Mouse (Mus musculus): Measurements from ENCODE around the gene Vwce.

Gene Vwce

GRCm38 (mm10) chr19:10634106-10634871 lies at the start of gene Vwce:
Gene Vwce, plus strand, starts transcription at chr19:10634213.
- peak; percentile 79 for DNase-seq

DNA sequence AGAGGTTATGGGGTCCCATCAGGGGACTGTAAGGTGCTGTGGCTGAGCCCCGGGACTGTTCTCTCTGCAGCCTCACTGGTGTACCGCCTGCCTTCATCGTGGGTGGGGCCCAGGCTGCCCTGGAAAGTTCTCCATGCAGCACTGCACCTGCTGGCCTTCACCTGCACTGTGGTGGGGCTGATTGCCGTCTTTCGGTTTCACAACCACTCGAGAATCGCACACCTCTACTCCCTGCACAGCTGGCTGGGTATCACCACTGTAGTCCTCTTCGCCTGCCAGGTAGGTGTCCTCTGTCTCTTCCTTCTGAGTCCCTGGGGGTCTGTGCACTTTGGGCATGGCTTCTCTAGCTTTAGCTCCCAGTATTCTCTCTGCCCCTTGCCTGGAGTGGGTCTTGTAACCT lies 48.9 kb upstream of the Vwce start:
- DNase-seq = no peak

DNA sequence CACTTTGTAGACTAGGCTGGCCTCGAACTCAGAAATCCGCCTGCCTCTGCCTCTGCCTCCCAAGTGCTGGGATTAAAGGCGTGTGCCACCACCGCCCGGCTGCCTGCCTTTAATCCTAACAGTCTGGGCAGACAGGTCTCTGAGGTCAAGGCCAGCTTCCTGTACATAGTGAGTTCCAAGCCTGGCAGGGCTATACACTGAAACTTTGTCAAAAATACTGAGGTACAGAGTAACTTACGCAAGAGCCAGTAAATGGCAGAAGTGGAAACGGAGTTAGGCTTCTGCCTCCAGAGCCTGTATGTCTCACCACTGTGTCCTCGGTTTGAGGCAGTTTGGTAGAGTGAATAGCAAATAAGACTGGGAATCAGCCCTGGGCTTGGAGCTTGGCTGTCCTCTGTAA lies 46.8 kb upstream of the Vwce start:
- DNase-seq = no peak

DNA sequence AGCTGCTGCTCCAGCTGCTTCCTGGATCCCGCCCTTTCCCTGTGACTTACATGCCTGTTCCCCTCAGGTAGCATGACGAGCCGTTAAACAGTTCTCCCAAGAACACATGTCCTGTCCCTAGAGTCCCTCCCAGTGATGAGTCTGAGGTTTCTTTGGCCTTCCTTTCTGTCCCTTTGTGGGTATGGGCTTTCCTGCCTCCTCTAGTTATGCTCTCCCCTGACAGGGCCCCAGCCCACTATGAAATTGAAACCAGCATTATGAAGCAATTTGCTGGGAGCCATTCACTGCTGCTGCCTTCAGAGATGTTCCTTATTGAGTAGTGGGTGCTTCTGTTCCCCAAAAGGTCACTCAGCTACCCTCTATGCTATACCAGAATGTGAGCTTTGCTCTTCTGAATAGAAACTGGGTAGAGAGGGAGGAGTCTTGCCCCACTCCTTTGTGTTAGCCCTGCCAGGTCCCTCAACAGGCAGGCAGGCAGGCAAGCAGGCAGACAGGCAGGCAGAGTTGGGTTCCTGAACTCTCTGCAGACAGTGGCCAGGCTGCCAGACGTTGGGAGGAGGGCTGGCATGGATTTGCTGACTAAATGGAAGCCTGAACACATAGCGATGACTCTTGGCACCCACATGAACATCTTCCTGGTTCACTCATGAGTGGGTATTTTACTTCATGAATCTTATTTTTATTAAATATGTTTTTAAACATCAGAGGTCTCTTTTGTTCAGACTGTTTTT lies 44.7 kb upstream of the Vwce start:
- DNase-seq = no peak

GRCm38 (mm10) chr19:10590301-10590700 lies 43.7 kb upstream of the Vwce start:
- DNase-seq = no peak

DNA sequence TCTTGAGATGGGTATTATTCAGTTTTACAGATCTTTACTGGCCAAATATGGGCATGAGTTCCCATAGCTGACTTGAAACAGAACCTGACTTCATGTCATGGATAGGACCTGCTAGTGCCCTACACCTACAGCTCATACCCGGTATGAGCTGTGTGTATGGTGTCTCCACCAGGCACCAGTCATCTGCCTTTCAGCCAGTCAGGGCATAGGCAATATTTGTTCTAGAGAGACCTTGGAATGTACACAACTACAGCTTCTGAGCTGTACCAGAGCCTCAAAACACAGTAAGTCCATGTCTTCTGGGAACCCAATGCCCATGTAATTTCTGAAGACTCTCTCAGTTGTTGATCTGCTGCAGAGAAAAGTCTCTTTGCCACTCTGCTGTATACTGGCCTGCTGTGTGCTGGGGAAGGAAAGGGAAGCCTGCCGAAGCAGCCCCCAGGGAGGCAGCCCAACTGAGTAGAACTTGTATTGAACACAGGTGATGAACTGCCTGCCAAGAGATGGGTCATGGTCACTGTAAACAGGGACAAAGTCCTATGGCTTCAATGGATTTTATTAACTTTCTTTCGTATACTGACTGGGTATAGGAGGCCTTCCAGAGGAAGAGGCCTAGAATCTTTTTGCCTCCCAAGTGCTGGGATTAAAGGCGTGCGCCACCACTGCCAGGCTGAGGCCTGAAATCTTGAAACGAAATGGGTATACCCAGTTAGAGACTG lies 42.2 kb upstream of the Vwce start:
- DNase-seq = no peak

DNA sequence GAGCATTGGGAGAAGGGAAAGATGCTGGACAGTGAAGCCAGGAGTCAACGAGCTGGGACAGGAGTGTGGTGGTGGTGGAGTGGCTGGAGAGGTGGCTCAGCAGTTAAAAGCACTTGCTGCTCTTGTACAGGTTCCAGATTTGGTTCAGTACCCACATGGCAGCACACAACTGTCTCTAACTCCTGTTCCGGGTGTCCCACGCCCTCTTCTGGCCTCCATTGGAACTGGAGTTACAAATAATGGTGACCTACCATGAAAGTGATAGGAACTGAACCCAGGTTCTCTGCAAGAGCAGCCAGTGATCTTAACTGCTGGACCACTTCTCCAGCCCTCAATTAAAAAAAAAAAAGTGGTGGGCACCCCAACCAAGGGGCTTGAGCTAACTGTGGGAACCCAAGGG lies 35.8 kb upstream of the Vwce start:
- DNase-seq = no peak

DNA sequence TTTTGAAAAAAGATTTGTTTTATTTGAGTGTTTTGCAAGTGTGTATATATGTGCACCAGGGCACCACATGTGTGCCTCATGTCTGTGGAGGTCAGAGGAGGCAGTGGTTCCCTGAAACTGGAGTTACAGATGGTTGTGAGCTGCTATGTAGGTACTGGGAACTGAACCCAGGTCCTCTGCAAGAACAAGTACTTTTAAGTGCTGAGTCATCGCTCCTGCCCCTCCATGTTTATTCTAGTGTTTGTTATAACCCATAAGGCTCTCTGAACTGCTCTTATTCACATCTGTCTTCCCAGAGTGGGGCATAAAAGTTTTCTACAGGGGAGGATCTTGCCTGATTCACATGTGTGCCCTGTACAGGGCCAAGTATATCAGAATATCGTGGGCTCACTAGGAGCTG lies 34.4 kb upstream of the Vwce start:
- DNase-seq = no peak

DNA sequence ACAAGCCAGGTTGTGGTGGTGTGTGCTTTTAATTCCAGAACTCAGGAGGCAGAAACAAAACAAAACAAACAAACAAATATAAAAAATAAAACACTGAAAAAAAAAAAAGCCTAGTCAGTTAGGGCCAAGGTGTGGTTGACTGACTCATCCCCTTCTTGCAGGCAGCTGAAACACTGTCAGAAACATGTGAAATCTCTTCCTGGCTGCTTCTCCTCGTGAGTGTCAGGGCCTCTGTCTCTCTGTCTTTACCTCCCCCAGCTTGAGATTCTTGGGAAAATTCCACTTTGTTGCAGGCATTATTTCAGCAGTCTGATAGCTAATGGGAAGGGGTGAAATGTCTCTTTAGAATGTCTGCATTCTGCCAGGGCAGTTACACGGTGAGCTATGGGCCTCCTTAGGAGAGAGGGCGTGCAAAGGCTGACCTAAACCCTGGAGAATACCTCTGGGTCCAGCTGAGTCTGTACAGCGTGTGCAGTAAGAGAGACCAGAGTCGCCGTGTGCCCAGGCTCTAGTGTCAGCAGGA lies 31.7 kb upstream of the Vwce start:
- no peak for DNase-seq

DNA sequence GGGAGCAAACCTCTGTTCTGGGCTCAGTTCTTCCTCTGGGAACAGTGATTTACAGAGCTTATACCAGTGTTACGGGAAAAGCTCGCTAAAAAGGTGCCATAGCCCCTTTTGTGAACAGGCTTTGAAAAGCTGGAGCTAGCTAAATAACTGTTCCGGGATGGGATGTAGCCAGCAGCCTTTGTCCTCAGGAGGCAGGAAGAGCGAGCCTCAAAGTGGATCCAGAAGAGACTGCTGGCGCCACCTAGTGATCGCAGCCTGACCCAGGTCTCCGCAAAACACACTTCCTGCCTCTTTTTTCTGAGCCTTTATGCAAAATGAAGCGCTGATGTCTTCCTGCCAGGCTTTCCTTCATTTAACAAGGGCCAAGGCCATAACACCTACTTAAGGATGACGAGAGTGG lies 31.2 kb upstream of the Vwce start:
- DNase-seq = peak; percentile 95

DNA sequence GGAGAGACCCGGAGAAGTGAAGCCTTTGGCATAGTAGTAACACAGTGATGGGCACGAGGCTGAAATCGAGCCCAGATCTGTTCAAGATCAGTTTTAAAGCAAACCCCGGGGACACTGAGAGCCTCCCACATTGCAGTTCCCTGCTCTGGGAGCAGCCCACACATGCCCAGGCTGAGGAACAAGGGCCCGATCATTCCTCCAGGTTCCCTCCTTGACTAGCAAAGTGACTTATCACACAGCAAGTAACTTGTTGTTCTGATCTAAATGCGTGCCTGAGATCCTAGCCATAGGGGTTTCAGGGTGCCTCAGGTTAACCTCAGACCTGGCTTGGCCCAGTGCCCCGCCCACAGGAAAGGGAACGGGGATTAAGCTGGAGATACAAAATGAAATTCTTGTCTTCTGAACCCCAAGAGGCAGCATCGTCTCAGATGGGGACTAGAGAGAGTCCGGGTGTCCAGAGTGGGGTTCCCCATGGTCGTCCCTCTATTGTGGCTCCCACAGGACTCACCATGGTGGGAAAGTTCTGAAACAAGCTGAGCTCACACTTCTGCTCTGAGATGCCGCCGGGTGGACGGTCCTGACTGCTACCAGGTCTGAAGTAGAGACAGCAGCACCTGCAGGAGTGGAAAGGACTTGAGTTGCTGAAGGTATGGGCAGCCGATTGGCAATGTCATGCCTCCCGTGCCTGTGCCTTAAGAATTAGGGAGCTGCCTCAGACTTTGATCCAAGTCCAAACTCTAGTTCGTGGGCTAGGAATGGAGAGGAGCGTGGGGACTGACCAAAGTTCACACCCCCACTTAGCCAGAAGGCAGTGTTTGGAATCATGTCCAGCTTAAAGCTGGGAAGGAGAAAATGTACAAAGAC lies 30.1 kb upstream of the Vwce start:
- no peak for DNase-seq

DNA sequence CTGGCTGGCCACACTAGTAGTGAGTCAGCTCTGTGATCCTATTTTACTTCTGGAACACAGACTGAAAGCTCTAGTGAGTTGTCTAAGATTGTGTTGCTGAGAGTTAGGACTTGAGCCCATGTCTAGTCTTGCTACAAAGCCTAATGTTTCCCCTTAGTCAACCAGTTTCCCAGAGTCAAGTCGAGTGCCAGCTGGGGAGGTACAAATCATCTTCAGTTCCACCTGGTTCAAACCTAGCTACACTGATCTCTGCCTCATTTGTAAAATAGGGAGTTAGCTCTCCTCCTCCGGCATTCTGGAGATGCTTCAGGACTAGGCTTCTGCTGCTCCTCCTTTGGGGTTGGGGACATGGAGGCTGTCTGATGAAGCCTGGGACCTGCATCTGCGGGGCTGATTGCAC lies 29.5 kb upstream of the Vwce start:
- DNase-seq = no peak

DNA sequence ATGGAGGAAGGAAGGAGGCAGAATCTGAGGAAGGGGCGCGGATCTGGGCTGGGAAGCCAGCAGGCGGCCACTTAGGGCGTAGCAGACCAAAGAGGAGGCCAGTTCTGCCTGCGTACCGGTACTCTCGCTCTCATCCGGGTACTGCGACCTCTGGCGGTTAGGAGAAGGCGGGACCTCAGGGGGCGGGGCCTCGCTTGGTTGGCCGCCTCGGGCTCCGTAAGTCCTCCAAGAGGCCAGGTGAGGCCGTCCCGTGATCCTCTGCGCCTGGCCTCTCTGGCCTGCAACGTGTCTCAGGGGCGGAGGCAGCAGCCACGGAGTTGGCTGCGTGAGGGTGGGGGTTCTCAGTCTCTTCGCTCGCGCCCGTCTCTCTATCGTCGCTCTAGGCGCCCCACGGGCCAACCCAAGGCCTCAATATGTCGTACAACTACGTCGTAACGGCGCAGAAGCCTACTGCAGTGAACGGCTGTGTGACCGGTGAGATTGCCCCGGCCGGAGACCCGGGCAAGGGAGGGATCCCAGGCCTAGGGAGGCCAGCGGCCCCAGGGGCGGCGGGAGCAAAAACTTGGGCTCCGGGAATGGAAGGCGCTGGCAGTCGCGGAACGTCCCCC lies 28.6 kb upstream of the Vwce start, which contains the start of the genes Ddb1 and Tkfc:
Gene Ddb1, plus strand, starts transcription at position 35 of the 608 bp plus-strand sequence.
Gene Tkfc, minus strand, starts transcription at position 362 of the 608 bp plus-strand sequence.
- peak; percentile 99 for DNase-seq

GRCm38 (mm10) chr19:10605901-10606622 lies 28.0 kb upstream of the Vwce start:
- DNase-seq = peak; percentile 52

- DNase-seq = no peak
Measured at GRCm38 (mm10) chr19:10608573-10609240, 25.3 kb upstream of the Vwce start.

GRCm38 (mm10) chr19:10634872-10635318 lies 882 bp downstream of the Vwce start:
- DNase-seq = peak; percentile 75

DNA sequence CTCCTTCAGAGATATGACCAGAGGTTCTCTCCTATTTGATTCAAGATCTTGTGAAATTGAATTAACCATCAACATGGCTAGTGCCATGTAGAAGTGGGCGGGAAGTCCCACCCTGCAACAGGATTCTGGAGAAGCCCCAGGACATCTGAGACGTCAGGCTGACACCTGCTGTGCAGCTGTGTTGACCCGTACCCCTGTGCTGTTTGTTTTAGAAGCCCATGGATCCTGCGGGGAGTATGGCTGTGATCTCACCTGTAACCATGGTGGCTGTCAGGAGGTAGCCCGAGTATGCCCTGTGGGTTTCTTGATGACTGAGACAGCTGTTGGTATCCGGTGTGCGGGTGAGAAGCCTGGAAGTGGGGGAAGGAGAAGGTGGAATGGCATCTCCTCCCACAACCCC lies 3.8 kb downstream of the Vwce start:
- no peak for DNase-seq

GRCm38 (mm10) chr19:10640080-10640479 lies 6.1 kb downstream of the Vwce start:
- DNase-seq = peak; percentile 18

DNA sequence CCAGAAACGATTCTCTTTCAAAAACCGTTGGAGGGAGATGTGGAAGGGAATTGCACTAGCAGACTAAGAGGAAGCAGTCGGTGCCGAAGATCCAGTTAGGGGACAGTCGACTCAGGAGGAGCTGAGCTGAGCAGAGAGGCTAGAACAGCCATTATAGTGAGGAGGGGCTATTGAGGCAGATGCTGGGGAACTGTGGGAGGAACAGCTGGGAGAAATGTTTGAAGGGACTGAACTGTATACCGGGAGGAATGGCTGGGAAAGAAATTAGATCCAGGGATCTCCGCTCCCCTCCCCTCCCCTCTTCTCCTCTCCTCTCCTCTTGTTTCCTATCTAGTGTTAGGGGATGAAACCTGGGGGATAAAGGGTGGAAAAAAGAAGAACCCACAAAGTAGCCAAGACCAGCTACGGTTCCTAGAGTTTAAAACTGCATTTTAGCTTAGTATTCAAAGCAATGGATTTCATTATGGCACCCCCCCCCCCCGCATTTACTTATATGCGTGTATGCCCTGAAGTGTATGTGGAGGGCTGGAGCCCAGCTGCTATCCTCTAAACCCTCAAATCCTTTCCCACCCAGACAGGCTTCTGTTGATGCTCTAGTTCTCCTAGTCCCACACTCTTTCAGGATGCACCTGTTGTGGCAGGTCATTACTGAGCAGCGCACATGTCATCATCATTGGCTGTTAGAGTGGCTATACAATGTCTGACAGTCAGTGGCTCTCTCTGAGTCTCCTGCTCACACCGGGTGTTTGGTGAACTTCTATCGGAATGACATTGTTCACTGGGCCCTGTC lies 6.8 kb downstream of the Vwce start:
- DNase-seq = no peak

- DNase-seq = no peak
Measured at GRCm38 (mm10) chr19:10645616-10646015, 11.6 kb downstream of the Vwce start.

Measured in embryo, embryonic 11 days (tissue).